Mouse (Mus musculus) CH12F3 (cell line): Measurements from ENCODE around the gene Spen.

Source experiments
- in situ Hi-C: fragments of 300-500 bp; cut with MboI; formaldehyde crosslinking; loops from 2 replicates; pipeline ENCODE4 v1.14.3; 2020; ENCODE audit warnings: low sequenced_read_pairs

The Spen gene

GRCm38 (mm10) chr4:141534947-141535680 lies 3.3 kb downstream of the Spen start:
- in situ Hi-C loops = no loop called here

DNA sequence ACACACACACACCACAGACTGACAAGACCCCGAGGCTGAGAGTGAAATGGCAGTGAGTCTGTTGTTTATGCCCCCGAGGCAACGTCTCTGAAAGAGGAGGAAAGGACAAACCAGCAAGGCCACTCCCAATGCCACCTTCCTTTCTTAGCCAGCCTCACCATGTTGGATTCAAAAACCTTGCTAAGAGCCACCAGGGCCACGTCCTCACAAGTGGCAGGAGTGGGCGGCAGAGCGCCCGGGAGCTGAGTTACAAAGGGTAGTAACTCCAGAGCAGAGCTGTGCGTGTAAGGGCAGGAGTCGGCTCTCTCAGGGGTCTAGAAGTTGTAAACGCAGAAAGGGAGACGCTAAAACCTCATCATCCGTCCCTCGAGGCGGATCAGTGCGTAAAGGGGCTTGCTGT lies 7.4 kb downstream of the Spen start:
- in situ Hi-C loops = no loop called here

GRCm38 (mm10) chr4:141528938-141529337 lies 9.5 kb downstream of the Spen start:
- in situ Hi-C loops = no loop called here

DNA sequence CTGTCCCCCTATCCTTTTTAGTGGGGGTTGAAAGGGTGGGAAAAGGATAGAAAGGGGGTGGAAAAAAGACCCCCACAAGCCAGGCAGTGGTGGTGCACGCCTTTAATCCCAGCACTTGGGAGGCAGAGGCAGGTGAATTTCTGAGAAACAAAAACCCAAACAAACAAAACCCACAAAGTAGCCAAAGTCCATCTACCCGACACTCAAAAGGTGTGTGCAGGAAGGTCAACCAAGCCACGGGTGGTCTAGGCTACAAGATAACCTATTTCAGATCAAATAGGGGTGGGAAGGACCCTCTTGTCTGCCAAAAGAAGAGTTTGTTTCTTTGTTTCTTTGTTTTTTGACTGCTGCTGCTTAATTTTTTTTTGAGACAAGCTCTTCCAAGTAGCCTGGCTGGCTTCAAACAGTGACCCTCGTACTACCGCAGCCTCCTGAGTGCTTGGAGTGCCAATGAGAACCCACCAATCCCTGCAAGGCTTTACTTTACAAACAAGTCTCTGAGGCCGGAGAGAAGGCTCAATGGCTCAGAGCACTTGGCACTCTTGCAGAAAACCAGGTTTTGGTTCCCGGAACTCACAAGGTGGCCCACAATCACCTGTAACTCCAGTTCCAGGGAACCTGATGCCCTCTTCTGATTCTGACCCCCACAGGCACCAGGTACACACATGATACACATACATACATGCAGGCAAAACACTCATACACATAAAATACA lies 11.3 kb downstream of the Spen start:
- in situ Hi-C loops = no loop called here

DNA sequence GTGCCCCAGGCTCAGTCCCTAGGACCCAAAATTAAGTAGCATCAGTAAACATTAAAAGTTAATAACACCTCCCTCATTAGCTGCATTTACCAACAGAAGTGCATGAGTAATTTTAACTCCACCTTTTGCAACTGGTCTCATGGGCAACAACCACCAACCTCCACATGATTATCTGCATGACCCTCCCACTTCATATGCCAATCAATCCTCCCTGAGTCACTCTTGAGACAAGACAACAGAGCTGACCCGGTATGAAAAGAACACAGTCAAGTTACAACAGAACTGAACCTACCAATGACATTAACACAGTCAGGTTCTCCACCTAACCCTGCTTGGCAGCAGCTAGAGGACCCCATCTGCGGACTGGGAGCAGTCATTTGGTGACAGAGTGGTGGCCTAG lies 12.5 kb downstream of the Spen start:
- in situ Hi-C loops = no loop called here

- in situ Hi-C loops = no loop called here
Measured at GRCm38 (mm10) chr4:141524658-141525057, 13.7 kb downstream of the Spen start.

DNA sequence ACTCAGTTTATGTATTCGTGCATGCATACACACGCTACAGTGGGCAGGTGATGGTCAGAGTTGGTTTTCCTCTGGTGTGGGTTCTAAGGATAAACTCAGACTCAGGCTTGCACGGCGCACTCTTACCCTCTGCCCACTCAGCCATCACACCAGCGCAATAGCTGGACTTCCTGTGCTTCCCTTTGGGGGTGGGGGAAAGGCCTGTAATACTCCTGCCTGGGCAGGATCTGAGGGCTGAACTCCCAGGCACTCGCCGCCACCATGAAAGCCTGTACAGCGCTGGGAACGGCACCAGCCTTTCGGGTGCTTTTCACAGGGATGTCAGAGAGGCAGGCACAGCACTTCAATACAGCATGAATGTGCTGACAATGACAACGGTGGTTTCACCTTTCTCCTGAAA lies 15.3 kb downstream of the Spen start:
- in situ Hi-C loops = no loop called here

DNA sequence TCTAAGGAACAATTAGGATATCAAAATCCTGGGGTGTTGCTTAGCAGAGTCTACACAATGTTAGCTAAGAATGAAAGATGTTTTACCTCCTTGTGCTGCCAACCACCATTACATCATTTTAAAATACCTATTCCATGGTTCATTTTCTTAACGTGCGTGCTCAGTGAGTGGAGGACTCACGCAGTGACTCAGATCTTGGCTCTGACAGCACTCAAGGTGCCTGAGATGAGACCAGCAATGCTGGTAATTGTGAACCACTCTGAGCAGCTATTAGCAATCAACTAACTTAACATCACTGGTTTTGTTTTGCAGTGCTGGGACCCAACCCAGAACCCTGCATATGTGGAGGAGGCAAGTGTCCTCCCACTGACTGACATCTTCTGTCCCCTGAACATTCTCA lies 20.0 kb downstream of the Spen start:
- in situ Hi-C loops = no loop called here

- in situ Hi-C loops = no loop called here
Measured at GRCm38 (mm10) chr4:141514179-141514641, 24.2 kb downstream of the Spen start.

DNA sequence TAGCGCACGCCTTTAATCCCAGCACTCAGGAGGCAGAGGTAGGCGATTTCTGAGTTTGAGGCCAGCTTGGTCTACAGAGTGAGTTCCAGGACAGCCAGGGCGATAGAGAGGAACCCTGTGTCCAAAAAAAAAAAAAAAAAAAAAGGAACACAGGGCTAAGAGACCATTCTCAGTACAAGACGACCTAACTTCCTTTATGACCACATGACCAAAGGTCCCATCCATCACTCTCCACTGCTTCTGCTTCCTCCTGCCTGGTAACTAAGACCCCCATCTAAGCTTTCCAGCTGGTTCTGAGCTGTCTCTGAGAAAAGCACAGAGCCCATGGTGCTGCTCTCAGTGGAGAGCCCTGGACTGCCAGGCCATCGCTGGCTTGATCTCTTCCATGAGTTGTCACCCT lies 26.3 kb downstream of the Spen start:
- in situ Hi-C loops = no loop called here

DNA sequence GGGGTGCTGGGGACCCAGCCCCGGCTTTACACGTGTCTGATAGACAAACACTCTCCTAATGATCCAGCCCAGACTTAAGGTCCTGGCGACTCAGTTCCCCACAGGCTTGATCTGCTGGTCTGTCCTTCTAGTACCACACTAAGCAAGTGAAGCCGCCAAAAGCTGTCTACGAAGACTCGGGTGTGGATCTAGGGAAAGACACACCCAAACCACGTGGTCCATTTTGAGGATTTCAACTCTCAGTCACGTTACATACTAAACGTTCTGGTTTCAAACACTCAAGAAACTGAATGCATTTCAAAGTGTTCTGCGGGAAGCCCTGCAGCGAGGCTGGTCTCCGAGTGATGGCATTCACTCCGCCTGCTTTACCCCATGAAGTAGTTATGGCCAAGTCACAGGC lies 27.9 kb downstream of the Spen start:
- in situ Hi-C loops = no loop called here

GRCm38 (mm10) chr4:141506893-141507292 lies 31.5 kb downstream of the Spen start:
- in situ Hi-C loops = no loop called here

DNA sequence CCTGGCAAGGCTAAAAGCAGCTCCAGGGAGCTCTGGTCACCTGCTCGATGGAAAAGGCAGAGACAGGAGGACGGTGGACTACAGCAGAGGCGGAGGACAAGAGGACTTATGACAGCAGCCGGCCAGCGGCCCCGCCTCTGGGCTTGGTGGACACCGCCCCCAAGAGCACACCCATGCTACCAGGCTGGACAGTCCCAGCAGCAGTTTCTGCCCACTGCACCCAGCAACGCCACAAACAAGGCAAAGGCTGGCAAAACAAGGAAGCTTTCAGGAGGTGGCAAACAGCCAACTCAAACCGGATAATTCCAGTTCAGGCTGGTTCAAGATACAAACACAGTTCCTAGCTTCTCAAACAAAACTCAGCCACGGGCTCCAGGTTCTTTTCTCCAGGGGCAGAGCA lies 32.0 kb downstream of the Spen start:
- in situ Hi-C loops = no loop called here

GRCm38 (mm10) chr4:141505810-141506209 lies 32.6 kb downstream of the Spen start:
- in situ Hi-C loops = no loop called here

- in situ Hi-C loops = no loop called here
Measured at GRCm38 (mm10) chr4:141504471-141504870, 33.9 kb downstream of the Spen start.

DNA sequence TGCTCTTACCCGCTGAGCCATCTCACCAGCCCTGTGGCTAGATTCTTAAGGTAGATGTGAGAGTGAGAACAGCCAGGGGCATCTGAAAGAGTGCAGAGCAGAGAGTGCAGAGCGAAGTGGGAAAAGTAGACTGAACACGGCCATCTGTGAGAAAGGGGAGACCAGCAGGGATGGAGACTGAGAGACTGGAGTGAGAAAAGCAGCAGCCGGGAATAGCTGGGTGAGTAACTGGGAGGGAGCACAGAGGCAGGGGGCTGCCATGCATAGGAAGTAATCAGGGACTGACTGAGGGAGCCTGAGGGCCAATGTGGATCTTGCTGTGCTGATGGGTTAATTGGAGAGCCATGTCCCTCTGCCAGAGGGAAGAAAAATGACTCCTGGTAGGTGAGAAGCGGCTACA lies 35.7 kb downstream of the Spen start:
- in situ Hi-C loops = no loop called here

- in situ Hi-C loops = no loop called here
Measured at GRCm38 (mm10) chr4:141501058-141501457, 37.3 kb downstream of the Spen start.

GRCm38 (mm10) chr4:141500637-141501036 lies 37.8 kb downstream of the Spen start:
- in situ Hi-C loops = no loop called here

DNA sequence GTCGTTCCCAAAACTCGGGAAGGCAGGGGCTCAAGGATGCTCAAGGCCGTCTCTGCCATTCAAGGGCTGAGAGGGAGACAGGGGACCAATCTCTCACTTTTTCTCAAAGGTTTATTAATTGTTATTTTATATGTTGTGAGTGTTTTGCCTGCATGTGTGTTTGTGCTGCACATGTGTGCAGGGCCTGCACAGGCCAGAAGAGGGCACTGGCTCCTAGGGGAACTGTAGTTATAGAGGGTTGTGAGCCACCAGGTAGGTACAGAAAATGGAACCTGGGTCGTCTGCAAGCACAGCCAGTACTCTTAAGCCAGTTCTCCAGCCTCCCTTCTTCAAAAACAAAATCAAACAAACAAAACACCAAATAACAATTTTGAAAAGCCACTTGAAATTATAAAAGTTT lies 49.7 kb downstream of the Spen start:
- in situ Hi-C loops = no loop called here

- in situ Hi-C loops = no loop called here
Measured at GRCm38 (mm10) chr4:141487581-141487980, 50.8 kb downstream of the Spen start.

GRCm38 (mm10) chr4:141484071-141484470 lies 54.3 kb downstream of the Spen start:
- in situ Hi-C loops = no loop called here

DNA sequence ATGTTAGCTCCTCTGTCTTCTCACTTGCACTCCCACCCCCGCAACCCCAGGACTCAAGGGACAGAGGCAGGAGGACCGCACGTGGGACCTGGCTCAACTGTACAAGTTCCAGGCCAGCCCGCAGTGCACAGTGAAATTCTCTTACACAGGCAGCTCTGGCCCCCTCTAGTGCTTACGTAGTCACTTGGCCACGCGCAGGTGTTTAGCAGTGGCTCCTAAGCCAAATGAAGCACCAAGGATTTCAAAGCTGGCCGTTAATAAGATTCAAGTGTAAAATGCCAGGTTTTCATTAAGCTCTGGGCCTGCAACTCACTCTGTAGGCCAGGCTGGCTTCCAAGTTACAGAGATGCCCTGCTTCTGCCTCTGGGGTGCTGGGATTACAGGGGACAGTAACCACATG lies 59.0 kb downstream of the Spen start:
- in situ Hi-C loops = no loop called here
